1 mouse cellular context compared by ENCODE assay signal in the genomic region with DNA sequence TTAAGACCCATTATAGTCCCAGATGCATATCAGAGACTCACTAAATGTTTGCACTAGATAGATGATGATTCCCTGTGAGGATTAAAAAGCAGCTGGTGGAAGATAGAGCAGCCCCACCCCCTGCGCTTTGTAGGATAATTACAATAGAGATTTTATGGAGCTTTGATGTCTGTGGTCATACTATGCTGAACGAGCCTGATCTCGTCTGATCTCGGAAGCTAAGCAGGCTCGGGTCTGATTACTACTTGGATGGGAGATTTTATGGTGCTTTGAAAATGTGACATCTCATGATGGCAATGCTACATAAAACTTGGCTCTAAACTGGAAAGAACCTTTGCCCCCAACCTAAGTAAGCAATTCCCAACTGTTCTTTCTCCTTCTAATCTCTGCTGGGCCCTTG.
TF ChIP-seq lines count a peak whose summit lies in the region.

No protein-coding gene starts in this region.

TF ChIP-seq in CH12.LX, 34 proteins besides CTCF, POLR2A, EP300 and RAD21:
- TF ChIP-seq IRF4 (IDR thresholded peaks at IDR 0.05; ENCODE audit: low read depth, low read length), result no peak
- TF ChIP-seq ZKSCAN1 (IDR thresholded peaks at IDR 0.05; ENCODE audit: borderline replicate concordance, low read depth, low read length), result no peak
- TF ChIP-seq USF1 (IDR thresholded peaks at IDR 0.05; ENCODE audit: low read depth, low read length), result no peak
- TF ChIP-seq MXI1 (IDR thresholded peaks at IDR 0.05; ENCODE audit: low read depth, low read length), result no peak
- TF ChIP-seq UBTF (IDR thresholded peaks at IDR 0.05; ENCODE audit: low read depth, low read length), result no peak
- TF ChIP-seq PAX5 (IDR thresholded peaks at IDR 0.05; ENCODE audit: low read length), result no peak
- TF ChIP-seq KAT2A (IDR thresholded peaks at IDR 0.05; ENCODE audit: insufficient replicate concordance, low read length), result no peak
- no peak for TF ChIP-seq SIN3A (IDR thresholded peaks at IDR 0.05; ENCODE audit: low read length)
- no peak for TF ChIP-seq USF2 (conservative IDR thresholded peaks at IDR 0.05; ENCODE audit: low read depth, low read length)
- TF ChIP-seq ELF1 (IDR thresholded peaks at IDR 0.05; ENCODE audit: low read depth, low read length), result no peak
- no peak for TF ChIP-seq ETS1 (conservative IDR thresholded peaks at IDR 0.05; ENCODE audit: low read depth, low read length)
- TF ChIP-seq MAZ (IDR thresholded peaks at IDR 0.05; ENCODE audit: low read depth, low read length), result no peak
- no peak for TF ChIP-seq MAX (IDR thresholded peaks at IDR 0.05; ENCODE audit: low read length)
- no peak for TF ChIP-seq POLR2AphosphoS2 (IDR thresholded peaks at IDR 0.05; ENCODE audit: low read depth, low read length)
- TF ChIP-seq E2F4 (IDR thresholded peaks at IDR 0.05; ENCODE audit: insufficient replicate concordance, low read depth, low read length), result no peak
- TF ChIP-seq ZNF384 (IDR thresholded peaks at IDR 0.05; ENCODE audit: low read depth, low read length), result no peak
- TF ChIP-seq SMC3 (IDR thresholded peaks at IDR 0.05; ENCODE audit: low read depth, low read length), result no peak
- TF ChIP-seq TCF12 (IDR thresholded peaks at IDR 0.05; ENCODE audit: low read depth, low read length), result no peak
